Mouse (Mus musculus): ENCODE data around the gene Ctss. TPM values are rescaled to one million over a fixed set of nuclear protein-coding genes. Genes with fewer than 3 reads are reported as not detected.
A peak's percentile ranks its signal among the peaks of the same experiment; 100 is the strongest.

Gene Ctss
- polyA plus RNA-seq, 1 experiment from 2014 or later: 28.2 TPM

GRCm38 (mm10) chr3:95516614-95517041, 10.0 kb upstream of the Ctss start:
- Histone ChIP-seq H3K9me3 (no peaks in the 10 kb centered on the region), H3K4me3 (replicated peaks) (no peak overlapping the region), H3K4me2 (replicated peaks) (no peak overlapping the region), H3K36me3 (no peaks in the 10 kb centered on the region), H3K9ac (no peak overlapping the region), H3K4me1 (replicated peaks) (0 out of 2 replicates have a peak, but pooled peaks cover 3% of the 10 kb centered on the region), H3K27ac (no peak overlapping the region), H3K27me3 (replicated peaks) (no peaks in the 10 kb centered on the region)
- 69% methylated on average over 3 of the region's 3 CpGs for WGBS
- ATAC-seq: peak; percentile 57

- no peak overlapping the region for H3K4me3 ChIP-seq (replicated peaks)
- H3K9me3 ChIP-seq: no peaks in the 10 kb centered on the region
- H3K4me1 ChIP-seq (replicated peaks): no peaks in the 10 kb centered on the region
- H3K36me3 ChIP-seq: no peaks in the 10 kb centered on the region
- no peak overlapping the region for H3K4me2 ChIP-seq (replicated peaks)
- H3K9ac ChIP-seq: no peak overlapping the region
- WGBS: 20% methylated on average over 10 of the region's 10 CpGs
- H3K27ac ChIP-seq: no peak overlapping the region
- no peaks in the 10 kb centered on the region for H3K27me3 ChIP-seq (replicated peaks)
- peak; percentile 55; the same call in 1 of the 2 replicates for ATAC-seq
Measured at GRCm38 (mm10) chr3:95517493-95517898, 9.1 kb upstream of the Ctss start.

GRCm38 (mm10) chr3:95518891-95519290, 7.7 kb upstream of the Ctss start:
- 74% methylated on average over 7 of the region's 7 CpGs for WGBS
- H3K4me3 ChIP-seq (replicated peaks): no peak overlapping the region
- no peak overlapping the region for H3K4me2 ChIP-seq (replicated peaks)
- no peaks in the 10 kb centered on the region for H3K9me3 ChIP-seq
- H3K4me1 ChIP-seq (replicated peaks): 0 out of 2 replicates have a peak, but pooled peaks cover 3% of the 10 kb centered on the region
- no peaks in the 10 kb centered on the region for H3K36me3 ChIP-seq
- H3K27me3 ChIP-seq (replicated peaks): no peaks in the 10 kb centered on the region
- H3K9ac ChIP-seq: no peak overlapping the region
- no peak overlapping the region for H3K27ac ChIP-seq
- no peak for ATAC-seq

- ATAC-seq: peak; percentile 54; the same call in 1 of the 2 replicates
- H3K27ac ChIP-seq: no peak overlapping the region
- 40% methylated on average over 2 of the region's 2 CpGs for WGBS
- H3K36me3 ChIP-seq: no peaks in the 10 kb centered on the region
- no peak overlapping the region for H3K4me2 ChIP-seq (replicated peaks)
- H3K4me3 ChIP-seq (replicated peaks): no peak overlapping the region
- H3K9me3 ChIP-seq: no peaks in the 10 kb centered on the region
- H3K9ac ChIP-seq: no peak overlapping the region
- H3K4me1 ChIP-seq (replicated peaks): 0 out of 2 replicates have a peak, but pooled peaks cover 4% of the 10 kb centered on the region
- H3K27me3 ChIP-seq (replicated peaks): no peaks in the 10 kb centered on the region
Measured at GRCm38 (mm10) chr3:95519315-95519714, 7.3 kb upstream of the Ctss start.

GRCm38 (mm10) chr3:95520100-95520499, 6.5 kb upstream of the Ctss start:
- no peak overlapping the region for H3K27ac ChIP-seq
- H3K9me3 ChIP-seq: no peaks in the 10 kb centered on the region
- H3K27me3 ChIP-seq (replicated peaks): no peaks in the 10 kb centered on the region
- 0 out of 2 replicates have a peak, but pooled peaks cover 4% of the 10 kb centered on the region for H3K4me1 ChIP-seq (replicated peaks)
- no peak overlapping the region for H3K4me3 ChIP-seq (replicated peaks)
- 82% methylated on average over 3 of the region's 3 CpGs for WGBS
- H3K4me2 ChIP-seq (replicated peaks): no peak overlapping the region
- no peak overlapping the region for H3K9ac ChIP-seq
- no peaks in the 10 kb centered on the region for H3K36me3 ChIP-seq
- ATAC-seq: no peak

GRCm38 (mm10) chr3:95521168-95521567, 5.4 kb upstream of the Ctss start:
- Histone ChIP-seq H3K27me3 (replicated peaks) (no peaks in the 10 kb centered on the region), H3K4me2 (replicated peaks) (no peak overlapping the region), H3K27ac (no peak overlapping the region), H3K9ac (no peak overlapping the region), H3K36me3 (no peaks in the 10 kb centered on the region), H3K9me3 (no peaks in the 10 kb centered on the region), H3K4me3 (replicated peaks) (no peak overlapping the region), H3K4me1 (replicated peaks) (0 out of 2 replicates have a peak, but pooled peaks cover 4% of the 10 kb centered on the region)
- ATAC-seq: no peak
- 87% methylated on average over 10 of the region's 10 CpGs for WGBS

- no peaks in the 10 kb centered on the region for H3K36me3 ChIP-seq
- H3K27me3 ChIP-seq (replicated peaks): no peaks in the 10 kb centered on the region
- no peak overlapping the region for H3K27ac ChIP-seq
- no peak for ATAC-seq
- no peak overlapping the region for H3K4me3 ChIP-seq (replicated peaks)
- H3K4me1 ChIP-seq (replicated peaks): 0 out of 2 replicates have a peak, but pooled peaks cover 4% of the 10 kb centered on the region
- WGBS: 40% methylated on average over 3 of the region's 3 CpGs
- no peak overlapping the region for H3K4me2 ChIP-seq (replicated peaks)
- H3K9ac ChIP-seq: no peak overlapping the region
- H3K9me3 ChIP-seq: no peaks in the 10 kb centered on the region
Measured at GRCm38 (mm10) chr3:95523662-95524061, 2.9 kb upstream of the Ctss start.

- H3K4me2 ChIP-seq (replicated peaks): 0 out of 2 replicates have a peak overlapping the region, but pooled peaks have one; percentile 24
- WGBS: 36% methylated on average over 2 of the region's 2 CpGs
- peak; percentile 89 for ATAC-seq
- no peaks in the 10 kb centered on the region for H3K27me3 ChIP-seq (replicated peaks)
- H3K9me3 ChIP-seq: no peaks in the 10 kb centered on the region
- H3K36me3 ChIP-seq: no peaks in the 10 kb centered on the region
- H3K27ac ChIP-seq: peak overlapping the region; percentile 64; the same call in 1 of the 2 replicates
- 0 out of 2 replicates have a peak, but pooled peaks cover 4% of the 10 kb centered on the region for H3K4me1 ChIP-seq (replicated peaks)
- H3K9ac ChIP-seq: no peak overlapping the region
- H3K4me3 ChIP-seq (replicated peaks): no peak overlapping the region
Measured at GRCm38 (mm10) chr3:95524673-95525072, 1.9 kb upstream of the Ctss start.

- 0 out of 2 replicates have a peak, but pooled peaks cover 4% of the 10 kb centered on the region for H3K4me1 ChIP-seq (replicated peaks)
- H3K27ac ChIP-seq: no peak overlapping the region
- H3K36me3 ChIP-seq: no peaks in the 10 kb centered on the region
- H3K9ac ChIP-seq: no peak overlapping the region
- no peak overlapping the region for H3K4me2 ChIP-seq (replicated peaks)
- no peaks in the 10 kb centered on the region for H3K9me3 ChIP-seq
- H3K4me3 ChIP-seq (replicated peaks): no peak overlapping the region
- H3K27me3 ChIP-seq (replicated peaks): no peaks in the 10 kb centered on the region
- ATAC-seq: no peak
Measured at GRCm38 (mm10) chr3:95526111-95526510, 475 bp upstream of the Ctss start.

- 82% methylated on average over 6 of the region's 6 CpGs for WGBS
Measured at GRCm38 (mm10) chr3:95529814-95530213, 3.2 kb downstream of the Ctss start.

GRCm38 (mm10) chr3:95531025-95531424, 4.4 kb downstream of the Ctss start:
- no peak overlapping the region for H3K4me2 ChIP-seq (replicated peaks)
- H3K36me3 ChIP-seq: no peaks in the 10 kb centered on the region
- no peak overlapping the region for H3K27ac ChIP-seq
- no peak for ATAC-seq
- H3K9me3 ChIP-seq: no peaks in the 10 kb centered on the region
- no peak overlapping the region for H3K9ac ChIP-seq
- H3K27me3 ChIP-seq (replicated peaks): no peaks in the 10 kb centered on the region
- H3K4me1 ChIP-seq (replicated peaks): no peaks in the 10 kb centered on the region
- no peak overlapping the region for H3K4me3 ChIP-seq (replicated peaks)
- WGBS: 91% methylated on average over 1 of the region's 1 CpGs

More at GRCm38 (mm10) chr3:95529814-95530213, 3.2 kb downstream of the Ctss start:
- Histone ChIP-seq H3K4me3 (replicated peaks) (no peak overlapping the region), H3K27me3 (replicated peaks) (no peaks in the 10 kb centered on the region), H3K27ac (no peak overlapping the region), H3K9ac (no peak overlapping the region), H3K4me1 (replicated peaks) (no peaks in the 10 kb centered on the region), H3K36me3 (no peaks in the 10 kb centered on the region), H3K4me2 (replicated peaks) (no peak overlapping the region), H3K9me3 (no peaks in the 10 kb centered on the region)
- ATAC-seq: no peak

GRCm38 (mm10) chr3:95533364-95533763, 6.8 kb downstream of the Ctss start:
- WGBS: 90% methylated on average over 5 of the region's 5 CpGs
- Histone ChIP-seq H3K27me3 (replicated peaks) (no peaks in the 10 kb centered on the region), H3K4me2 (replicated peaks) (no peak overlapping the region), H3K4me1 (replicated peaks) (no peaks in the 10 kb centered on the region), H3K27ac (no peak overlapping the region), H3K4me3 (replicated peaks) (no peak overlapping the region), H3K36me3 (no peaks in the 10 kb centered on the region), H3K9ac (no peak overlapping the region), H3K9me3 (no peaks in the 10 kb centered on the region)
- no peak for ATAC-seq

GRCm38 (mm10) chr3:95534927-95535326, 8.3 kb downstream of the Ctss start:
- WGBS: 78% methylated on average over 1 of the region's 1 CpGs

More at GRCm38 (mm10) chr3:95534927-95535326, 8.3 kb downstream of the Ctss start:
- Histone ChIP-seq H3K9me3 (no peaks in the 10 kb centered on the region), H3K27me3 (replicated peaks) (no peaks in the 10 kb centered on the region), H3K36me3 (no peaks in the 10 kb centered on the region), H3K9ac (no peak overlapping the region), H3K4me1 (replicated peaks) (no peaks in the 10 kb centered on the region), H3K4me2 (replicated peaks) (no peak overlapping the region), H3K27ac (no peak overlapping the region), H3K4me3 (replicated peaks) (no peak overlapping the region)
- ATAC-seq: no peak

Measured in intestine, embryonic 15.5 days (tissue).